Mouse (Mus musculus): ENCODE results near the gene Prss33. TPM values are rescaled to one million over a fixed set of nuclear protein-coding genes. Genes with fewer than 3 reads are reported as not detected.

The Prss33 gene
- total and polyA plus RNA-seq, 2 experiments from 2014 or later: not detected

DNA sequence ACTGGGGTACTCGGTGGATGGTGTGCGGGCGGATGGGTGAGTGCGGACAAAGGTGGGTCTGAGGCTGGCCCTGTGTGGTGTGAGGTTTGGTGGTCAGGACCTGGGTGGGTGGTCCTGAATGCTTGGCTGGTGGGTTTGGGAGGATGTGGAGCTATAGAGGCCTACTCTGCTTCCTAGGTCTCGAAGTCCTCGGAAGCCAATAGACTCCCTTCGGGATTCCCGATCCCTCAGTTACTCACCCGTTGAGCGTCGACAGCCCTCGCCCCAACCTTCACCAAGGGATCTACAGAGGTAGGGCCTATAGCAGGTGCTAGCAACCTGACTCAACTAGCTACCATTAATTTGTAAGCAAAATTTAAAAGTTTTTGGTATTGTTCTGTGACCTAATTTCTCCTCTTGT, 12.2 kb downstream of the Prss33 start:
- Histone ChIP-seq H3K4me2 (ENCODE audit: low read depth, low read length) (no peak overlapping the region), H3K36me3 (replicated peaks; ENCODE audit: control insufficient read depth, insufficient read depth, low read length) (peaks cover 81% of the 10 kb centered on the region), H3K27me3 (ENCODE audit: control insufficient read depth, insufficient read depth, low read length) (no peaks in the 10 kb centered on the region), H3K4me1 (ENCODE audit: control insufficient read depth, insufficient read depth) (0 out of 2 replicates have a peak, but pooled peaks cover 11% of the 10 kb centered on the region), H3K27ac (ENCODE audit: low read depth) (no peak overlapping the region), H3K4me3 (ENCODE audit: low read depth, low read length) (no peak overlapping the region), H3K9me3 (replicated peaks; ENCODE audit: control insufficient read depth, low read length) (no peaks in the 10 kb centered on the region), H3K9ac (replicated peaks; ENCODE audit: low read depth, low read length) (no peak overlapping the region)
- ATAC-seq (ENCODE audit: insufficient read depth, low read depth) (no peak), DNase-seq (ENCODE audit: low spot score) (no peak)
- TF ChIP-seq EP300 (IDR thresholded peaks at IDR 0.05; ENCODE audit: low read depth): no peak
- TF ChIP-seq CTCF (IDR thresholded peaks at IDR 0.05; ENCODE audit: low read depth): no peak
- 85% methylated on average over 12 of the region's 12 CpGs for WGBS

DNA sequence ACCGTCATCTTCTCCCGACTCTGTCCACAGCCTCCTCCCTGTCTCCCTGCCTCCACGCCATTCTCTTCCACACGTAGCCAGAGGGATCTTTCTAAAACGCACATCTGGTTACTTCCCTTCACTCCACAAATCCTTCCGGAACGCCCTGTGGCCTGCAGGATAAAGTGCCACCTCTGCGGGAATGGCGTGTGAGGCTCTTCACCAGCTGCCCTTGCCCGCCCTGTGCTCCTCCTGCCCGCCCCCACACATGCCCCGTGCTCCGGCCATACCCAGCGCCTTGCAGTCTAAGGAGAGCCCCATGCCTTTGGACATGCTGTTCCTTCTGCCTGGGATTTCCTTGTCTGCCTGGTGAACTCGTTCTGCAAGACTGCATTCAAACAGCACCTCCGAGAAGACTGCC, 12.8 kb downstream of the Prss33 start:
- no peak for DNase-seq (ENCODE audit: low spot score)
- peaks cover 87% of the 10 kb centered on the region for H3K36me3 ChIP-seq (replicated peaks; ENCODE audit: control insufficient read depth, insufficient read depth, low read length)
- ATAC-seq (ENCODE audit: insufficient read depth, low read depth): no peak

DNA sequence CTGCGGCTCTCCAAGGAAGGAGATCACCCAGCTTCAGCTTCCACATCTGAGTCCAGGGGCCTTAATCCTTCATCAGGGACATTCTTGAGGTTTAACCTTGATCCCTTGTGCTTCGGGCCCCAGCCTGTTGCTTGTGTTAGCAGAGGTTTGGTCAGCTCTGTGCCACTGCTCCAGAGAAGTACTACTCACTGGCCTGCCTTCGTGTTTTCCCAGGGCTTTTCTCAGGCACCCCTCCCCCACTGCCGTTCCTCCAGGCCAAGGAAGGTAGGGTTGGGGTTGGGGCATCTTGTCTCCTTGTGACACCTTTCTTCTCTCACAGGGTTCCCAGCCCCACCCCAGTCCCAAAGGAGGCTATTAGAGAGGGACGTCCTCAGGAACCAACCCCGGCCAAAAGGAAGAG, 13.8 kb downstream of the Prss33 start:
- no peaks in the 10 kb centered on the region for H3K27me3 ChIP-seq (ENCODE audit: control insufficient read depth, insufficient read depth, low read length)
- TF ChIP-seq EP300 (IDR thresholded peaks at IDR 0.05; ENCODE audit: low read depth) (no peak), CTCF (IDR thresholded peaks at IDR 0.05; ENCODE audit: low read depth) (no peak)
- no peak overlapping the region for H3K9ac ChIP-seq (replicated peaks; ENCODE audit: low read depth, low read length)
- no peak for ATAC-seq (ENCODE audit: insufficient read depth, low read depth)
- no peaks in the 10 kb centered on the region for H3K4me1 ChIP-seq (ENCODE audit: control insufficient read depth, insufficient read depth)
- H3K9me3 ChIP-seq (replicated peaks; ENCODE audit: control insufficient read depth, low read length): no peaks in the 10 kb centered on the region
- H3K36me3 ChIP-seq (replicated peaks; ENCODE audit: control insufficient read depth, insufficient read depth, low read length): peaks cover 97% of the 10 kb centered on the region
- H3K4me3 ChIP-seq (ENCODE audit: low read depth, low read length): no peak overlapping the region
- H3K4me2 ChIP-seq (ENCODE audit: low read depth, low read length): no peak overlapping the region
- 0 out of 2 replicates have a peak overlapping the region, but pooled peaks have one; percentile 9 for H3K27ac ChIP-seq (ENCODE audit: low read depth)
- DNase-seq (ENCODE audit: low spot score): no peak
- 56% methylated on average over 6 of the region's 6 CpGs for WGBS

More for the DNA sequence above, 12.8 kb downstream of the Prss33 start:
- WGBS: 74% methylated on average over 16 of the region's 16 CpGs
- no peak overlapping the region for H3K4me3 ChIP-seq (ENCODE audit: low read depth, low read length)
- H3K4me2 ChIP-seq (ENCODE audit: low read depth, low read length): no peak overlapping the region
- no peaks in the 10 kb centered on the region for H3K9me3 ChIP-seq (replicated peaks; ENCODE audit: control insufficient read depth, low read length)
- no peak overlapping the region for H3K27ac ChIP-seq (ENCODE audit: low read depth)
- no peak for TF ChIP-seq EP300 (IDR thresholded peaks at IDR 0.05; ENCODE audit: low read depth)
- TF ChIP-seq CTCF (IDR thresholded peaks at IDR 0.05; ENCODE audit: low read depth): no peak
- H3K9ac ChIP-seq (replicated peaks; ENCODE audit: low read depth, low read length): no peak overlapping the region
- no peaks in the 10 kb centered on the region for H3K27me3 ChIP-seq (ENCODE audit: control insufficient read depth, insufficient read depth, low read length)
- H3K4me1 ChIP-seq (ENCODE audit: control insufficient read depth, insufficient read depth): 0 out of 2 replicates have a peak, but pooled peaks cover 9% of the 10 kb centered on the region

DNA sequence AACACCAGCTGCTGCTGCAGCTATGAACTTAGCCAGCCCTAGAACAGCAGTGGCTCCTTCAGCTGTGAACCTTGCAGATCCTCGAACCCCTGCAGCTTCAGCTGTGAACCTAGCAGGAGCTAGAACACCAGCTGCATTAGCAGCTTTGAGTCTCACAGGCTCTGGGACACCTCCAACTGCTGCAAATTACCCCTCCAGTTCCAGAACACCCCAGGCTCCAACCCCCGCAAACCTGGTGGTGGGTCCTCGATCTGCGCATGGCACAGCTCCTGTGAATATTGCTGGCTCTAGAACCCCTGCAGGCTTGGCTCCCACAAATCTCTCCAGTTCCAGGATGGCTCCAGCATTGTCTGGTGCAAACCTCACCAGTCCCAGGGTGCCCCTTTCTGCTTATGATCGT, 15.1 kb downstream of the Prss33 start:
- ATAC-seq (ENCODE audit: insufficient read depth, low read depth) (no peak), DNase-seq (ENCODE audit: low spot score) (no peak)
- Histone ChIP-seq H3K36me3 (replicated peaks; ENCODE audit: control insufficient read depth, insufficient read depth, low read length) (peaks cover 100% of the 10 kb centered on the region), H3K27me3 (ENCODE audit: control insufficient read depth, insufficient read depth, low read length) (no peaks in the 10 kb centered on the region), H3K4me3 (ENCODE audit: low read depth, low read length) (no peak overlapping the region), H3K4me1 (ENCODE audit: control insufficient read depth, insufficient read depth) (no peaks in the 10 kb centered on the region), H3K9ac (replicated peaks; ENCODE audit: low read depth, low read length) (no peak overlapping the region), H3K9me3 (replicated peaks; ENCODE audit: control insufficient read depth, low read length) (no peaks in the 10 kb centered on the region), H3K27ac (ENCODE audit: low read depth) (no peak overlapping the region), H3K4me2 (ENCODE audit: low read depth, low read length) (no peak overlapping the region)
- WGBS: 95% methylated on average over 5 of the region's 5 CpGs
- no peak for TF ChIP-seq CTCF (IDR thresholded peaks at IDR 0.05; ENCODE audit: low read depth)
- TF ChIP-seq EP300 (IDR thresholded peaks at IDR 0.05; ENCODE audit: low read depth): no peak

DNA sequence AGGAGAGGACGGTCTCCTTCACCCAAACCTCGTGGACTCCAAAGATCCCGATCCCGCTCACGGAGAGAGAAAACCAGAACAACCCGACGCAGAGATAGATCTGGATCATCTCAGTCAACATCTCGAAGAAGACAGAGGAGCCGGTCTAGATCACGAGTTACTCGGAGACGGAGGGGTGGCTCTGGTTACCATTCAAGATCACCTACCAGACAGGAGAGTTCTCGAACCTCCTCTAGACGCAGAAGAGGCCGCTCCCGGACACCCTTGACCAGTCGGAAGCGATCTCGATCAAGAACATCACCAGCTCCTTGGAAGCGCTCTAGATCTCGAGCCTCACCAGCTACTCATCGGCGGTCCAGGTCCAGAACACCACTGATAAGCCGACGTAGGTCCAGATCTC, 16.6 kb downstream of the Prss33 start:
- no peak for TF ChIP-seq CTCF (IDR thresholded peaks at IDR 0.05; ENCODE audit: low read depth)
- TF ChIP-seq EP300 (IDR thresholded peaks at IDR 0.05; ENCODE audit: low read depth): no peak

DNA sequence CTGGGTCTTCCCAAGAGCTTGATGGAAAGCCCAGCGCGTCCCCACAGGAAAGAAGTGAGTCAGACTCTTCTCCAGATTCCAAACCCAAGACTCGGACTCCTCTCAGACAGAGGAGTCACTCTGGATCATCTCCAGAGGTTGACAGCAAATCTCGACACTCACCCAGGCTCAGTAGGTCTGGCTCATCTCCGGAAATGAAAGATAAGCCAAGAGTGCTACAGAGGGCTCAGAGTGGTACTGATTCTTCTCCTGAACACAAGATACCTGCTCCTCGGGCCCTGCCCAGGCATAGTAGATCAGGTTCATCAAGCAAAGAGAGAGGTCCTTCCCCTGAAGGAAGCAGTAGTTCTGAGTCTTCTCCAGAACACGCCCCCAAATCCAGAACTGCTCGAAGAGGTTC, 17.3 kb downstream of the Prss33 start:
- H3K27me3 ChIP-seq (ENCODE audit: control insufficient read depth, insufficient read depth, low read length): no peaks in the 10 kb centered on the region
- no peak overlapping the region for H3K9ac ChIP-seq (replicated peaks; ENCODE audit: low read depth, low read length)
- no peak overlapping the region for H3K4me2 ChIP-seq (ENCODE audit: low read depth, low read length)
- H3K9me3 ChIP-seq (replicated peaks; ENCODE audit: control insufficient read depth, low read length): no peaks in the 10 kb centered on the region
- no peak overlapping the region for H3K27ac ChIP-seq (ENCODE audit: low read depth)
- TF ChIP-seq EP300 (IDR thresholded peaks at IDR 0.05; ENCODE audit: low read depth) (no peak), CTCF (IDR thresholded peaks at IDR 0.05; ENCODE audit: low read depth) (no peak)
- WGBS: 92% methylated on average over 8 of the region's 8 CpGs
- H3K4me3 ChIP-seq (ENCODE audit: low read depth, low read length): no peak overlapping the region
- H3K36me3 ChIP-seq (replicated peaks; ENCODE audit: control insufficient read depth, insufficient read depth, low read length): peaks cover 99% of the 10 kb centered on the region
- no peak for ATAC-seq (ENCODE audit: insufficient read depth, low read depth)
- no peak for DNase-seq (ENCODE audit: low spot score)
- no peaks in the 10 kb centered on the region for H3K4me1 ChIP-seq (ENCODE audit: control insufficient read depth, insufficient read depth)

More for the DNA sequence above, 16.6 kb downstream of the Prss33 start:
- H3K4me2 ChIP-seq (ENCODE audit: low read depth, low read length): no peak overlapping the region
- 98% methylated on average over 25 of the region's 25 CpGs for WGBS
- H3K27me3 ChIP-seq (ENCODE audit: control insufficient read depth, insufficient read depth, low read length): no peaks in the 10 kb centered on the region
- no peak overlapping the region for H3K9ac ChIP-seq (replicated peaks; ENCODE audit: low read depth, low read length)
- DNase-seq (ENCODE audit: low spot score) (no peak), ATAC-seq (ENCODE audit: insufficient read depth, low read depth) (no peak)
- H3K4me3 ChIP-seq (ENCODE audit: low read depth, low read length): no peak overlapping the region
- peaks cover 100% of the 10 kb centered on the region for H3K36me3 ChIP-seq (replicated peaks; ENCODE audit: control insufficient read depth, insufficient read depth, low read length)
- no peaks in the 10 kb centered on the region for H3K4me1 ChIP-seq (ENCODE audit: control insufficient read depth, insufficient read depth)
- no peaks in the 10 kb centered on the region for H3K9me3 ChIP-seq (replicated peaks; ENCODE audit: control insufficient read depth, low read length)
- H3K27ac ChIP-seq (ENCODE audit: low read depth): no peak overlapping the region
